Mouse (Mus musculus): ENCODE measurements at regions not wholly inside any gene's neighbourhood (a gene's known extent, or its start where the extent isn't known, plus 50 kb on each side); places are given as distances from the start of the nearest gene placed in this dataset.

GRCm38 (mm10) chr6:78599751-78600150 is 131.1 kb upstream of the Reg3g start:
- DNase-seq (ENCODE audit: low spot score in 2 of 2): no peak

- DNase-seq (ENCODE audit: low spot score in 2 of 2): no peak
These were observed 101.4 kb upstream of the Reg3g start for GRCm38 (mm10) chr6:78570000-78570597.

- no peak for DNase-seq (ENCODE audit: low spot score in 2 of 2)
These were observed 84.5 kb upstream of the Reg3g start for GRCm38 (mm10) chr6:78553008-78553698.

GRCm38 (mm10) chr6:78552353-78552698 is 83.7 kb upstream of the Reg3g start:
- DNase-seq (ENCODE audit: low spot score in 2 of 2): no peak

GRCm38 (mm10) chr6:78551666-78552352 is 83.1 kb upstream of the Reg3g start:
- no peak for DNase-seq (ENCODE audit: low spot score in 2 of 2)

GRCm38 (mm10) chr6:78548476-78548875 is 79.8 kb upstream of the Reg3g start:
- no peak for DNase-seq (ENCODE audit: low spot score in 2 of 2)

GRCm38 (mm10) chr6:78547721-78548120 is 79.0 kb upstream of the Reg3g start:
- no peak for DNase-seq (ENCODE audit: low spot score in 2 of 2)

- DNase-seq (ENCODE audit: low spot score in 2 of 2): peak; percentile 22 to 44
These were observed 75.6 kb upstream of the Reg3g start for GRCm38 (mm10) chr6:78544238-78544637.

- DNase-seq (ENCODE audit: low spot score in 2 of 2): no peak
These were observed 68.8 kb upstream of the Reg3g start for GRCm38 (mm10) chr6:78537476-78537875.

GRCm38 (mm10) chr6:78526986-78527762 is 58.5 kb upstream of the Reg3g start:
- DNase-seq (ENCODE audit: low spot score in 2 of 2): no peak
